Comparison of ENCODE assay signal across 8 mouse cellular contexts in the genomic region with DNA sequence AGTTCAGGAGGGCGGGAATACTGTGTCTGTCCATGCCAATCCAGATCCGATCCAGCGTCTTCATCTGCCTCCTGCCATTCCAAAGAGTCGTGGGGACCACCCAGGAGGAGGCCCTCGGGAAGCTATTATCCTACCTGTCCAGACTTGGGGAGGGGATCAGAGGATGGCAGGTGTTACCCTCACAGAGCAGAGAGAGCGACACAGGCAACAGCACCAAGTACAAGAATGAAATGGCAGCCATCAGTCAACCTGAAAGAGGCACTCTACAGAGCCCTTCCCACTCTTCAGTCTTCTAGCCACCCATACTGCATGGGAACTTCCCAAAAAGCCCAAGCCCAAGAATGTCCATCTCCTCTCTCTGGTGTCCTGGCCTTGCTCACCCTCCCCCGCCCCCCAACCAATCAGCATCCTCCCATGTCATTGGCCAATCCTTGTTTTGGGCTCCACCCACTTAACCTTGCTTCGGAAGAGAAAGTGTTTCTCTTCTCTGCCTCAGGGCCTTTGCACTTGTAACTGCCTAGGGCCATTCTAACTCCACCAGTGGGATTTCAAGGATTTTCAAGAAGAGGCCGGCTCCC. TPM values are rescaled to one million over a fixed set of nuclear protein-coding genes. Genes with fewer than 3 reads are reported as not detected.
DNase-seq lines count a peak whose midpoint lies in the region; ATAC-seq and TF ChIP-seq lines count a peak whose summit lies in the region.

No protein-coding gene starts in this region.

- H3K9ac ChIP-seq in lung, postnatal 0 days (replicated peaks; ENCODE audit: low read depth) = no peak overlapping the region
- peak overlapping the region; percentile 59 for H3K9ac ChIP-seq in liver, embryonic 11.5 days (ENCODE audit: low read depth, low read length)
- no peak overlapping the region for H3K9ac ChIP-seq in stomach, embryonic 15.5 days

- no peaks in the 10 kb centered on the region for H3K27me3 ChIP-seq in lung, postnatal 0 days (replicated peaks; ENCODE audit: insufficient read depth, low read length)
- H3K27me3 ChIP-seq in liver, embryonic 11.5 days (replicated peaks; ENCODE audit: control insufficient read depth, insufficient read depth, low read length) = peaks cover 14% of the 10 kb centered on the region
- 0 out of 2 replicates have a peak, but pooled peaks cover 21% of the 10 kb centered on the region for H3K27me3 ChIP-seq in stomach, embryonic 15.5 days (replicated peaks)

- no peak for TF ChIP-seq CTCF in lung, postnatal 0 days (IDR thresholded peaks at IDR 0.05)

- H3K4me3 ChIP-seq in lung, postnatal 0 days (ENCODE audit: low read depth, low read length) = peak overlapping the region; percentile 70
- H3K4me3 ChIP-seq in liver, embryonic 11.5 days (ENCODE audit: low read depth, low read length) = peak overlapping the region; percentile 63
- peak overlapping the region; percentile 71 for H3K4me3 ChIP-seq in stomach, embryonic 15.5 days (replicated peaks)

- no peak for ATAC-seq in lung, postnatal 0 days
- ATAC-seq in erythroid progenitor cell, adult 5-6 weeks (replicated peaks; ENCODE audit: low FRiP score, poor library complexity, severe bottlenecking) = peak; percentile 73
- peak; percentile 51 for ATAC-seq in liver, embryonic 11.5 days (replicated peaks; ENCODE audit: low FRiP score)
- ATAC-seq in stomach, embryonic 15.5 days (ENCODE audit: insufficient read depth, low FRiP score, low read depth) = peak; percentile 10; the same call in 1 of the 2 replicates

- 17% methylated on average over 9 of the region's 9 CpGs for WGBS in lung, postnatal 0 days
- WGBS in liver, embryonic 11.5 days = 11% methylated on average over 9 of the region's 9 CpGs
- WGBS in stomach, embryonic 15.5 days = 22% methylated on average over 9 of the region's 9 CpGs

- no peaks in the 10 kb centered on the region for H3K9me3 ChIP-seq in lung, postnatal 0 days (ENCODE audit: low read length)
- H3K9me3 ChIP-seq in liver, embryonic 11.5 days (ENCODE audit: control insufficient read depth, low read length) = no peaks in the 10 kb centered on the region
- no peaks in the 10 kb centered on the region for H3K9me3 ChIP-seq in stomach, embryonic 15.5 days

- TF ChIP-seq EP300 in lung, postnatal 0 days (IDR thresholded peaks at IDR 0.05) = no peak

- peaks cover 8% of the 10 kb centered on the region for H3K4me1 ChIP-seq in lung, postnatal 0 days (ENCODE audit: insufficient read depth, low read depth, low read length)
- H3K4me1 ChIP-seq in liver, embryonic 11.5 days (replicated peaks; ENCODE audit: control insufficient read depth, insufficient read depth, low read length) = peaks cover 53% of the 10 kb centered on the region
- peaks cover 26% of the 10 kb centered on the region for H3K4me1 ChIP-seq in stomach, embryonic 15.5 days

- H3K27ac ChIP-seq in lung, postnatal 0 days (ENCODE audit: low read length) = no peak overlapping the region
- peak overlapping the region; percentile 82 for H3K27ac ChIP-seq in liver, embryonic 11.5 days (ENCODE audit: low read depth, low read length)
- no peak overlapping the region for H3K27ac ChIP-seq in stomach, embryonic 15.5 days

- no peak for DNase-seq in lung, postnatal 0 days (ENCODE audit: low spot score)
- DNase-seq in lung, postnatal 4 days = no peak
- no peak for DNase-seq in liver, embryonic 11.5 days (ENCODE audit: low spot score)
- no peak for DNase-seq in layer of hippocampus, postnatal 10 days (ENCODE audit: low spot score in 2 of 2)
- no peak for DNase-seq in left cerebral cortex, adult 18-20 months (ENCODE audit: low spot score in 2 of 2)
- no peak for DNase-seq in cerebellum, postnatal 25 days

- H3K36me3 ChIP-seq in lung, postnatal 0 days (ENCODE audit: insufficient read depth, low read length) = no peaks in the 10 kb centered on the region
- H3K36me3 ChIP-seq in liver, embryonic 11.5 days (ENCODE audit: control insufficient read depth, insufficient read depth, low read length) = no peaks in the 10 kb centered on the region
- H3K36me3 ChIP-seq in stomach, embryonic 15.5 days = no peaks in the 10 kb centered on the region

- peak overlapping the region; percentile 92 for H3K4me2 ChIP-seq in lung, postnatal 0 days (replicated peaks; ENCODE audit: low read depth, low read length)
- peak overlapping the region; percentile 91 for H3K4me2 ChIP-seq in liver, embryonic 11.5 days
- peak overlapping the region; percentile 96 for H3K4me2 ChIP-seq in stomach, embryonic 15.5 days

RNA-seq across cellular contexts. Expression of gene Syne3, which starts 0.7 kb away (rescaled TPM):
- 1.1 and 1.2 TPM in 2 replicates for polyA plus RNA-seq in lung, postnatal 0 days (2015; fragmentation: Nextera tagmentation; extraction: Ambion mirVana)
- total RNA-seq in erythroid progenitor cell, adult 5-6 weeks (2015; ENCODE audit: low replicate concordance) = 19.7 and 20.9 TPM in 2 replicates
- total RNA-seq in erythroid progenitor cell, adult 5-6 weeks (2017; ENCODE audit: low replicate concordance) = 29.5 and 46.1 TPM in 2 replicates
- 1.4 and 1.8 TPM in 2 replicates for polyA plus RNA-seq in liver, embryonic 11.5 days (2014; fragmentation: Nextera tagmentation; extraction: Ambion mirVana)
- polyA plus RNA-seq in stomach, embryonic 15.5 days (2015; fragmentation: Nextera tagmentation; extraction: Ambion mirVana) = 0.70 and 0.99 TPM in 2 replicates
- under 1 TPM; 0.73 to 0.80 TPM for total RNA-seq in layer of hippocampus, postnatal 10 days (2021)
- total RNA-seq in left cerebral cortex, adult 18-20 months (2021) = 1 to 10 TPM; 1.8 to 2.3 TPM

RNA-seq across cellular contexts. Expression of gene Glrx5, which starts 22.2 kb away (rescaled TPM):
- 126 and 127 TPM in 2 replicates for polyA plus RNA-seq in lung, postnatal 0 days (2015; fragmentation: Nextera tagmentation; extraction: Ambion mirVana)
- total RNA-seq in erythroid progenitor cell, adult 5-6 weeks (2015; ENCODE audit: low replicate concordance) = 285 and 316 TPM in 2 replicates
- total RNA-seq in erythroid progenitor cell, adult 5-6 weeks (2017; ENCODE audit: low replicate concordance) = 129 and 154 TPM in 2 replicates
- 610 and 611 TPM in 2 replicates for polyA plus RNA-seq in liver, embryonic 11.5 days (2014; fragmentation: Nextera tagmentation; extraction: Ambion mirVana)
- 159 and 193 TPM in 2 replicates for polyA plus RNA-seq in stomach, embryonic 15.5 days (2015; fragmentation: Nextera tagmentation; extraction: Ambion mirVana)
- 10 to 100 TPM; 62.2 to 76.7 TPM for total RNA-seq in layer of hippocampus, postnatal 10 days (2021)
- total RNA-seq in left cerebral cortex, adult 18-20 months (2021) = 10 to 100 TPM; 45.1 to 48.5 TPM

Comparison
In these comparisons a context has a peak if more than half of its experiments do, and no peak if none do; other contexts are left out.
1. RNA of gene Syne3, which starts 0.7 kb away (total RNA-seq): 19.7 to 46.1 TPM in erythroid progenitor cell, adult 5-6 weeks; 1.8 to 2.3 TPM in left cerebral cortex, adult 18-20 months and 0.73 to 0.80 TPM in layer of hippocampus, postnatal 10 days; every median in the first group is over 4 times any median in the second.
2. Peak in every context shown above with its lines, with median percentiles within 50 percentile points of each other: H3K4me2 ChIP-seq and H3K4me3 ChIP-seq.